Mouse (Mus musculus) limb, embryonic 11.5 days (tissue): ENCODE data around the gene Cel. TPM values are rescaled to one million over a fixed set of nuclear protein-coding genes. Genes with fewer than 3 reads are reported as not detected.

Experiments
- ATAC-seq: fragments of 200-750 bp; cut with Nextera tagmentation; 2 replicates; pipeline ENCODE4 v1.8.0; 2017; ENCODE audit warnings: low read depth; ENCODE audit not compliant: insufficient number of reproducible peaks, low FRiP score, low TSS enrichment
- DNase-seq: peaks from one replicate; pipeline ENCODE4 v3.0.0-alpha.2; 2015; ENCODE audit warnings: low spot score
- H3K27ac ChIP-seq: fragments of 300-500 bp; sonication (generic); replicated peaks from 2 replicates; pipeline ENCODE4 v1.5.1; 2014; ENCODE audit warnings: low read depth, mild to moderate bottlenecking, low read length
- H3K27me3 ChIP-seq: fragments of 300-500 bp; sonication (generic); 2 replicates; pipeline ENCODE4 v1.6.1; 2014; ENCODE audit warnings: mild to moderate bottlenecking, low read length, mixed read lengths; ENCODE audit not compliant: control insufficient read depth, insufficient read depth
- H3K36me3 ChIP-seq: fragments of 300-500 bp; sonication (generic); 2 replicates; pipeline ENCODE4 v1.6.1; 2014; ENCODE audit warnings: mild to moderate bottlenecking, low read length, moderate library complexity, mixed read lengths; ENCODE audit not compliant: control insufficient read depth, insufficient read depth
- H3K4me1 ChIP-seq: fragments of 300-500 bp; sonication (generic); 2 replicates; pipeline ENCODE4 v1.6.1; 2014; ENCODE audit warnings: low read length, mixed read lengths; ENCODE audit not compliant: control insufficient read depth, insufficient read depth
- H3K4me2 ChIP-seq: fragments of 300-500 bp; sonication (generic); 2 replicates; pipeline ENCODE4 v1.6.1; 2014; ENCODE audit warnings: low read depth, mild to moderate bottlenecking, moderate library complexity; ENCODE audit not compliant: severe bottlenecking
- H3K4me3 ChIP-seq: fragments of 300-500 bp; sonication (generic); 2 replicates; pipeline ENCODE4 v1.5.1; 2014; ENCODE audit warnings: low read depth, low read length
- H3K9ac ChIP-seq: fragments of 300-500 bp; sonication (generic); 2 replicates; pipeline ENCODE4 v1.6.1; 2014; ENCODE audit warnings: mild to moderate bottlenecking, low read length
- H3K9me3 ChIP-seq: fragments of 300-500 bp; sonication (generic); 2 replicates; pipeline ENCODE4 v1.6.1; 2016; ENCODE audit warnings: low read length; ENCODE audit not compliant: control insufficient read depth
- WGBS: fragments of 180-500 bp; shearing (Covaris S2); extraction: QIAGEN DNeasy Blood & Tissue Kit; methylation state at CpG from one replicate; pipeline ENCODE4 v1.1.7; 2014; 5-methylcytosine and 5-hydroxymethylcytosine counted together
- polyA plus RNA-seq: library from polyadenylated mRNA; unstranded; fragments of >200 nt; fragmentation: Nextera tagmentation; extraction: Ambion mirVana; gene quantifications from 2 replicates; pipeline ENCODE4 v1.2.1, GENCODE M21; 2014

Gene Cel
- polyA plus RNA-seq, 1 experiment from 2014 or later: not detected

DNA sequence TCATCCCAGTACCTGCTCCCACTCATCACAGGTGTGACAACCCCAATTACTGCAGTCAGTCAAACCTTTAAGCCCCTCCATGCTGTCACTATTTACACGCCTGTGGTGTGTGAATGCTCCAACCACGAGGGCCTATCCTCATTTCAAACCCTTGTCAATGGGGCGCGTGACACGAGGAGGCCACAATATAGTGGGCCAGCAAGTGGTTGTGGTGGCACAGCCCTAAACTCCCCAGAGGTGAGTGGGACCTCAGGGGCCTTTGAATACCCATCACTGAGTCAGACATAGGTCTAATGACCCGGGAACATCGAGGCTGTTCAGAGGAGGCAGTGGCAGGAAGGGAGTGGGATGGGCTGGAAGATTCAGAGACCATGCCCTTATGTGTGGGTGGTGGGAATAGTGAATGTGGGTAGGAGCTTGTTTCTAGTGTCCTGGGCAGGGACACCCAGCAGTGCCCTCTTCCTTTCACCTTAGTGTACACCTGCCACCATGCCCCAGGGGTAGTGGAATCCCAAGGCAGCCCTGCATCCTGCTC is 29.2 kb downstream of the Cel start:
- peaks cover 56% of the 10 kb centered on the region for H3K4me1 ChIP-seq

DNA sequence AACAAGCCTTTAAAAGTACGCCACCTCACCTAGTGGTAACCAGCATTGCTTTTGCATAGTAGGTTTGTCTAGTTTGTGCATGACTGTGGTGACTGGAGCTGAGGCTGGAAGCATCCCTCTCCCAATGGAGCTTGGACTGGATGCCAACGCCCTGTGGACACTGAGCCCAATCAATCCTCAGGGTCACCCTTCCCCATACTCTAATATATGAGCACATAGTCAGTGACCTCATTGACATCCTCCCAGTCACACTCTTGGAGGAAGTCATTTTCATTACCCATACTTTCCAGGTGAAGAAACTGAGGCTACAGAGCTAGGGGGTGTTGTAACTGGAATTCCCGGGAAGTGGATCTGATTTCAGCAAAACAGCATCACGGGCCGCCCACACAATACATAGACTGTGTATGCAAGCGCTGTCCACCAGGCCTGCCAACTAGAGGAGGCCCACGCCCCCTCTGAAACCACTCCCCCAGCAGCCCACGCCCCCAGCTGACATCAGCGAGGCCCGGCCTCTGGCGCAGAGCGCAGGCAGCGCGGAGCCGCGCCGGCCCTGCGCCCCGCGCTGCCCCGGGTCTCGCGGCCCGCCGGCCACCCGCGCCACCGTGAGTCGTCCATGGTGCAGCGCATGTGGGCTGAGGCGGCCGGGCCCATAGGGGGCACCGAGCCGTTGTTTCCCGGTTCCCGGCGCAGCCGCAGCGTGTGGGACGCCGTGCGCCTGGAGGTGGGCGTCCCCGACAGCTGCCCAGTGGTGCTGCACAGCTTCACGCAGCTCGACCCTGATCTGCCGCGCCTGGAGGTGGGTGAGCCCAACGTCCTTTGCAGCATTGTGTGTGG is 30.0 kb downstream of the Cel start:
- peaks cover 52% of the 10 kb centered on the region for H3K4me1 ChIP-seq
- peak overlapping the region; percentile 59 for H3K4me3 ChIP-seq
- H3K4me2 ChIP-seq: peak overlapping the region; percentile 83
- DNase-seq (peak; percentile 89), ATAC-seq (peak; percentile 83)
- WGBS: 3% methylated on average over 49 of the region's 49 CpGs
- H3K27me3 ChIP-seq: no peaks in the 10 kb centered on the region
- no peaks in the 10 kb centered on the region for H3K36me3 ChIP-seq
- peak overlapping the region; percentile 21; the same call in 1 of the 2 replicates for H3K27ac ChIP-seq
- peak overlapping the region; percentile 74 for H3K9ac ChIP-seq
- H3K9me3 ChIP-seq: no peaks in the 10 kb centered on the region

More for the DNA sequence above, 29.2 kb downstream of the Cel start:
- DNase-seq (no peak), ATAC-seq (0 out of 2 replicates have a peak, but pooled peaks have one; percentile 2)
- Histone ChIP-seq H3K4me2 (peak overlapping the region; percentile 83), H3K36me3 (no peaks in the 10 kb centered on the region), H3K27me3 (no peaks in the 10 kb centered on the region), H3K9me3 (no peaks in the 10 kb centered on the region), H3K4me3 (peak overlapping the region; percentile 59), H3K27ac (peak overlapping the region; percentile 85), H3K9ac (peak overlapping the region; percentile 74)
- 65% methylated on average over 7 of the region's 7 CpGs for WGBS

DNA sequence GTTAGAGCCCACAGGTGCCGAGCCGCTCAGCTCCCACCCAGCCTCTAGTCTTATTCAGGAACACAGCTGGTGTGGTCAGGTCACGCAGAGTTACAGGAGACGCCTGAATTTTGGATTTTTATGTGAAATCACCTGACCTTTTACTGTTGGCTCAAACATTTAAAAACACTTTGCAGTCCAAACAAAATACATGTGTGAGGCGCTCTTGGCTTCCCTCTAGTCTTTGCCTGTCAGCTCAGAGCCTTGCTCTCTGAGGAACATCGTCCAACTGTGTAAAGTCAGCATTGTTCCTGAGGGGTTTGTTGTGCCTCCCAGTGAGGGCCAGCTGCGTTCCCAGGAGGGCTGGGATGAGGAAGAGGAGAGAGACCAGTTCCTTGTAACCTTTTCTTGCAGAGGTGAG is 32.9 kb downstream of the Cel start:
- 72% methylated on average over 7 of the region's 7 CpGs for WGBS
- H3K27me3 ChIP-seq: no peaks in the 10 kb centered on the region
- H3K4me2 ChIP-seq: no peak overlapping the region
- no peak overlapping the region for H3K27ac ChIP-seq
- no peak overlapping the region for H3K4me3 ChIP-seq
- H3K4me1 ChIP-seq: peaks cover 44% of the 10 kb centered on the region
- no peaks in the 10 kb centered on the region for H3K9me3 ChIP-seq
- DNase-seq: no peak
- H3K9ac ChIP-seq: no peak overlapping the region
- no peaks in the 10 kb centered on the region for H3K36me3 ChIP-seq
- no peak for ATAC-seq

DNA sequence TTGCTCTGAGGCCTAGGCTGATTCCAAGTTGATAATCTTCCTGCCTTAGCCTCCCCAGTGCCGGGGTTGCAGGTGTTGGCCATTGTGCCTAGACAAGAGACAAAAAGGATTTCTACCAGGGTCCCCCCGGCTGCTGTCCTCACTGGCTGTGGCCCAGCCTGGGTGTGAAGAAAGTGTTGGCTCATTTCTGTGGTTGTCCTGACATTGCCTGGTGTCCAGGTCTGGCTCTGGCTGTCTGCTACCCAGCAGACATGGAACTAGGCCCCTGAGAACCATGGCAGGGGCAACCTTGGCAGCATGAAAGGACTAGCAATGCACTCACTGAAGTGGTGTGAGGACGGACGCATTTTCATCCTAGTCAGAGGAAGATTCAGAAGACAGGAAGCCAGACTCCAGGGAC is 33.3 kb downstream of the Cel start:
- no peak for ATAC-seq
- H3K9me3 ChIP-seq: no peaks in the 10 kb centered on the region
- peaks cover 43% of the 10 kb centered on the region for H3K4me1 ChIP-seq
- DNase-seq: no peak
- H3K9ac ChIP-seq: no peak overlapping the region
- no peaks in the 10 kb centered on the region for H3K27me3 ChIP-seq
- no peak overlapping the region for H3K4me3 ChIP-seq
- H3K27ac ChIP-seq: no peak overlapping the region
- H3K4me2 ChIP-seq: no peak overlapping the region
- WGBS: 78% methylated on average over 4 of the region's 4 CpGs
- H3K36me3 ChIP-seq: no peaks in the 10 kb centered on the region

DNA sequence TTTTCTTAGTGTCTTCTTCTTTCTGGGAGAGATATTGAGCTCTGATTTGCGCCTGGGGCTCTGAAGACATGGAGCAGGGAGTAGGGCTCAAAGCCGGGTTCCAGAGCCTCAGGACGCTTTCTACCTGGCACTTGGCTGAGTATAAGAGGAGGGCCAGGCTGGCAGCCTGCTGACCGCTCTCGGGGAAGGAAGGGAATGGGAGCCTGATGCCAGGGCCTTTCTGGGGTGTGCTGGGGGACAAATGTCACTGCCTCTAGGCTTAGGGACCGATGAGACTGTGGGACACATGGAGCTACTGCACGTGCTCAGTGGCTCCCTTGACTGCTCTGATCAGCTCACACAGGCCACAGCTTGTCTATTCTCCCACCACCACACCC is 34.9 kb downstream of the Cel start:
- ATAC-seq: no peak
- H3K36me3 ChIP-seq: no peaks in the 10 kb centered on the region
- H3K4me1 ChIP-seq: peaks cover 36% of the 10 kb centered on the region
- no peak overlapping the region for H3K4me2 ChIP-seq
- DNase-seq: no peak
- H3K9me3 ChIP-seq: no peaks in the 10 kb centered on the region
- WGBS: 89% methylated on average over 7 of the region's 7 CpGs
- H3K4me3 ChIP-seq: no peak overlapping the region
- no peak overlapping the region for H3K27ac ChIP-seq
- H3K9ac ChIP-seq: no peak overlapping the region
- no peaks in the 10 kb centered on the region for H3K27me3 ChIP-seq

DNA sequence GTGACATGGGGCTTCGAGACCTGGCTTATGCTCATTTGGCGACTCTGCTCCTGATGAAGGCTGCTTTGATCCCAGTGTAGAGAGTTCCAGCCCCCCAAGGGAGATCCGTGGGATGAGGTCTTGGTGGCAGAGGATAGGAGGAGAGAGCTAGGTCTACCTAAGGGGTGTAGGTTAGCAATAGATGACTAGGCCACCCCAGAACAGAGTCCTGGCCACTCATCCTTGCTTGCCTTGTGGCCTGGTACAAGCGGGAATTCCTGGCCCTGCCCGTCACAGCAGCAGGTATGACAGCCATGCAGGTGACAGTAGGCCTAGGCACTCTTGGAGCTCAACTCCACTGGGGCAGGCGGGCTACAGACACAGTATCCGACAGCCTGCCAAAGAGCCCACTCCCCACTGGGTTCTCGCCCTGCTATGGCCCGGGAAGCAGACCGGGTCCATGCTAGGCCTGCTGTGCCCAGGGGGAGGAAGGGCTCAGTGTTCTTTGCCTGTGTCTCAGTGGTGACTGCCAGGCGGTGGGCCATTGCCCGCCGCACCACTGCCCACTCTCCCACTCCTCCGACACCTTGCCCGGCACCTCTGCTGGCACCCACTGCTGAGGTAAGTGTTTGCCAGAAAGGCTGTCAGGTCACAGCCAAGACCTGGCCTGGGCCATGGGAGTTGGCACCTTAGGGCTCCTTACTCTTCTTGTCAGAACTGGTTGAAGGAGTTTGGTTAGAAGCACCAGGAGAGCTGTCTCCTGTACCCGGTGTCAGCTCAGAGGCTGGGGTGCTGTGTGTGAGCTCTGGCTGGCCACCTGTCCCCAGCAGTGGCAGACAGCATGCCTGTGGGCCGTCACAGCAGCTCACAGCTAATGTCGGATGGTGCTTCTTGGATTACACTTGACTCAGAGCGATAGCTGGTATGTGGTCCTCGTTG is 35.5 kb downstream of the Cel start:
- H3K9ac ChIP-seq: no peak overlapping the region
- DNase-seq: no peak
- no peaks in the 10 kb centered on the region for H3K9me3 ChIP-seq
- H3K36me3 ChIP-seq: no peaks in the 10 kb centered on the region
- no peak for ATAC-seq
- H3K27me3 ChIP-seq: no peaks in the 10 kb centered on the region
- no peak overlapping the region for H3K4me2 ChIP-seq
- peaks cover 31% of the 10 kb centered on the region for H3K4me1 ChIP-seq
- H3K4me3 ChIP-seq: no peak overlapping the region
- H3K27ac ChIP-seq: no peak overlapping the region
- 86% methylated on average over 20 of the region's 20 CpGs for WGBS

DNA sequence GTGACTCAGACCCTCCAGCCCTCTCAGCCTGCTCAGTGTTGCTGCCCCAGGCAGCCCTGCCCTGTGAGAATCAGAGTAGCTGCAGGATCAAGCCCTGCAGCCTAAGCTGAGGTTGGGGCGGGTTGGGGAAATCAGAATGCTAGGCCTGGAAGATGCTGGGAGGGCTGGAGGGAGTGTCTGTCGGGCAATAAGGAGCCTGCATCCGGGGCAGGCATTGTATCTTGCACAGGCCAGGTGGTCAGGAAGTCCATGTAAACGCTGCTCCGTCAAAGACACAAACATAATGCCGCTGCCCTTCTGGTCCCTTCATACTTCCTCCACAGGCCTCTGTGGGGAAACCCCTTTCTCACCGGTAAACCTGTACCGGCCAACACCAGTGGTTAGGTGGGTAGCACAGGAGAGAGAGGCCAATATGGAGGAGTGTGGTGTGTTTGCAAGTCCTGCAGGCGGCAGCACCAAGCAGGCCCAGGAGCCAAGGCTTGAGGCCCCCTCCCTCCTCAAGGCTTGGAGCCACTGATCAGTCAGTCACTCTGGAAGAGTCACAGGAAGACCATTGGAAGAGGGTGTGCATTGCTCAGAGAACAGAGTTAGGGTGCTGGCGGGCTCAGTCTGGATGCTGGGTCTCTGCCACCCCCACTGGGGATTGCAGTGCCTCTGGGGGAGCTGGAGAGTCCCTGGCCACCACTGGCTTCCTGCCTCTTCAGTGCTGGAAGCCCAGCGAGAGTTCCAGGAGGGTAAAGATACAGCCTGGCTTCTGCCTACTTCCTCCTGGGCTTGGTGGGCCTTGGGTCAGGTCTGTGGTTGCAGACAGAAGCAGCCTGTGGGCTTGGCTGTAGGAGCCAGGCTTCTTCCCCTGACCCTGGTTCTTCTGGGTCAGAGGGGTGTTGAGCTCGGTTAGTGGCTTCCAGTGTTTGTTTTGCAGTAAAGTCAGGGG is 37.0 kb downstream of the Cel start:
- Histone ChIP-seq H3K27me3 (no peaks in the 10 kb centered on the region), H3K4me1 (peaks cover 33% of the 10 kb centered on the region), H3K9ac (no peak overlapping the region; the same call in 1 of the 2 replicates), H3K4me3 (no peak overlapping the region), H3K9me3 (no peaks in the 10 kb centered on the region), H3K27ac (peak overlapping the region; percentile 60; the same call in 1 of the 2 replicates), H3K36me3 (no peaks in the 10 kb centered on the region), H3K4me2 (no peak overlapping the region)
- no peak for ATAC-seq
- DNase-seq: peak; percentile 36
- WGBS: 39% methylated on average over 12 of the region's 12 CpGs
